Mouse (Mus musculus) thymus, adult 2 months (tissue): ENCODE data around the gene Eid1. TPM values are rescaled to one million over a fixed set of nuclear protein-coding genes. Genes with fewer than 3 reads are reported as not detected.
A peak's percentile ranks its signal among the peaks of the same experiment; 100 is the strongest.

ENCODE experiments used
- DNase-seq: peaks from one replicate; pipeline ENCODE4 v3.0.0; 2021
- H3K27ac ChIP-seq: fragments of 200-500 bp; 2 replicates; pipeline ENCODE4 v1.5.1; 2012; ENCODE audit warnings: low read length, control low read depth; ENCODE audit not compliant: control insufficient read depth, insufficient read depth
- H3K27me3 ChIP-seq: fragments of 200-500 bp; 2 replicates; pipeline ENCODE4 v1.6.1; 2012; ENCODE audit warnings: mild to moderate bottlenecking, low read length, moderate library complexity, mixed read lengths; ENCODE audit not compliant: control insufficient read depth, insufficient read depth
- H3K36me3 ChIP-seq: fragments of 200-500 bp; 2 replicates; pipeline ENCODE4 v1.6.1; 2012; ENCODE audit warnings: mild to moderate bottlenecking, low read length, moderate library complexity; ENCODE audit not compliant: control insufficient read depth, insufficient read depth
- H3K4me1 ChIP-seq: fragments of 200-500 bp; replicated peaks from 2 replicates; pipeline ENCODE4 v1.6.1; 2012; ENCODE audit warnings: low read length; ENCODE audit not compliant: control insufficient read depth, insufficient read depth
- H3K4me3 ChIP-seq: fragments of 200-500 bp; 2 replicates; pipeline ENCODE4 v1.5.1; 2012; ENCODE audit warnings: mild to moderate bottlenecking, low read length, control low read depth, moderate library complexity; ENCODE audit not compliant: control insufficient read depth, insufficient read depth
- CTCF ChIP-seq: fragments of 200-500 bp; IDR thresholded peaks from 2 replicates; pipeline ENCODE4 v1.5.1; 2012; ENCODE audit warnings: mild to moderate bottlenecking, control low read depth, low read length, moderate library complexity, borderline replicate concordance; ENCODE audit not compliant: control insufficient read depth, poor library complexity, insufficient read depth; ENCODE audit errors: extremely low read depth
- POLR2A ChIP-seq: fragments of 200-500 bp; IDR thresholded peaks from 2 replicates; pipeline ENCODE4 v1.6.1; 2012; ENCODE audit warnings: mild to moderate bottlenecking, low read length, control low read depth, moderate library complexity; ENCODE audit not compliant: control insufficient read depth, poor library complexity, insufficient read depth; ENCODE audit errors: extremely low read depth
- whole genome bisulfite sequencing: fragments of 180-500 bp; shearing (Covaris S2); methylation state at CpG from one replicate; pipeline ENCODE4 v1.1.7; 2018; 5-methylcytosine and 5-hydroxymethylcytosine counted together
- polyA plus RNA-seq: library from polyadenylated mRNA; depleted of rRNA; stranded (reverse); fragments of >200 nt; gene quantifications from 2 replicates; pipeline ENCODE4 v1.2.3, GENCODE M21; 2012; rRNA removed

Eid1 gene
- polyA plus RNA-seq, 1 experiment, result 21.7 TPM

- Histone ChIP-seq H3K36me3 (no peaks in the 10 kb centered on the region), H3K4me3 (peak overlapping the region; percentile 32), H3K4me1 (peaks cover 18% of the 10 kb centered on the region), H3K27ac (no peak overlapping the region), H3K27me3 (no peaks in the 10 kb centered on the region)
- no peak for TF ChIP-seq POLR2A
- TF ChIP-seq CTCF, result no peak
- peak; percentile 31 for DNase-seq
- WGBS, result under 1% methylated on average over 34 of the region's 34 CpGs
These were observed 50.7 kb downstream of the Eid1 start for GRCm38 (mm10) chr2:125723408-125724085.

GRCm38 (mm10) chr2:125724086-125724430 is 51.2 kb downstream of the Eid1 start, which contains the start of gene Shc4:
Shc4 (minus strand) TSS chr2:125724148.
- Histone ChIP-seq H3K4me1 (peaks cover 18% of the 10 kb centered on the region), H3K27ac (no peak within 1 kb of the TSS), H3K4me3 (peak within 1 kb of the TSS; percentile 32), H3K27me3 (no peaks in the 10 kb centered on the region), H3K36me3 (no peaks in the 10 kb centered on the region)
- DNase-seq, result no peak
- WGBS, result 1% methylated on average over 15 of the region's 15 CpGs
- no peak for TF ChIP-seq POLR2A
- TF ChIP-seq CTCF, result no peak

Other genes with a start within 250 kb of the Eid1 start
- 0.06 and 0.08 TPM in 2 replicates for gene Gm9913, start 168.0 kb upstream of the Eid1 start, polyA plus RNA-seq
- gene Fbn1, start 165.1 kb upstream of the Eid1 start, polyA plus RNA-seq, result 4.4 and 4.5 TPM in 2 replicates
- gene Cep152, start 48.0 kb upstream of the Eid1 start, polyA plus RNA-seq, result 4.7 and 4.8 TPM in 2 replicates
- gene Shc4, start 51.1 kb downstream of the Eid1 start, polyA plus RNA-seq, result 0.57 and 0.66 TPM in 2 replicates
- gene Secisbp2l, start 109.8 kb downstream of the Eid1 start, polyA plus RNA-seq, result 16.8 and 20.0 TPM in 2 replicates
- 18.5 and 19.0 TPM in 2 replicates for gene Galk2, start 186.0 kb downstream of the Eid1 start, polyA plus RNA-seq
- gene Cops2, start 186.0 kb downstream of the Eid1 start, polyA plus RNA-seq, result 6.4 and 7.1 TPM in 2 replicates